Mouse (Mus musculus) stomach, embryonic 16.5 days (tissue): ENCODE results near the gene Dach1. TPM values are rescaled to one million over a fixed set of nuclear protein-coding genes. Genes with fewer than 3 reads are reported as not detected.

Source experiments
- ATAC-seq: fragments of 200-750 bp; cut with Nextera tagmentation; 2 replicates; pipeline ENCODE4 v1.8.0; 2017; ENCODE audit warnings: moderate number of reproducible peaks, moderate TSS enrichment; ENCODE audit not compliant: insufficient read depth, low FRiP score
- H3K27ac ChIP-seq: fragments of 300-500 bp; sonication (generic); 2 replicates; pipeline ENCODE4 v1.5.1; 2014; ENCODE audit warnings: low read length
- H3K27me3 ChIP-seq: fragments of 300-500 bp; sonication (generic); 2 replicates; pipeline ENCODE4 v1.6.1; 2014; ENCODE audit warnings: low read length, control low read depth, mixed read lengths; ENCODE audit not compliant: control insufficient read depth, insufficient read depth
- H3K36me3 ChIP-seq: fragments of 300-500 bp; sonication (generic); 2 replicates; pipeline ENCODE4 v1.6.1; 2014; ENCODE audit warnings: low read length; ENCODE audit not compliant: control insufficient read depth, insufficient read depth
- H3K4me1 ChIP-seq: fragments of 300-500 bp; sonication (generic); 2 replicates; pipeline ENCODE4 v1.6.1; 2014; ENCODE audit warnings: low read length, control low read depth, mixed read lengths; ENCODE audit not compliant: control insufficient read depth, insufficient read depth
- H3K4me2 ChIP-seq: fragments of 300-500 bp; sonication (generic); 2 replicates; pipeline ENCODE4 v1.6.1; 2014; ENCODE audit warnings: low read depth, low read length, mixed read lengths
- H3K4me3 ChIP-seq: fragments of 300-500 bp; sonication (generic); replicated peaks from 2 replicates; pipeline ENCODE4 v1.5.1; 2014; ENCODE audit warnings: mild to moderate bottlenecking, low read length
- H3K9ac ChIP-seq: fragments of 300-500 bp; sonication (generic); 2 replicates; pipeline ENCODE4 v1.6.1; 2014; ENCODE audit warnings: low read length
- H3K9me3 ChIP-seq: fragments of 300-500 bp; sonication (generic); replicated peaks from 2 replicates; pipeline ENCODE4 v1.6.1; 2016; ENCODE audit warnings: low read length, control low read depth; ENCODE audit not compliant: control insufficient read depth
- WGBS: fragments of 180-500 bp; shearing (Covaris S2); extraction: QIAGEN DNeasy Blood & Tissue Kit; methylation state at CpG from one replicate; pipeline ENCODE4 v1.1.7; 2014; 5-methylcytosine and 5-hydroxymethylcytosine counted together
- polyA plus RNA-seq: library from polyadenylated mRNA; unstranded; fragments of >200 nt; fragmentation: Nextera tagmentation; extraction: Ambion mirVana; gene quantifications from 2 replicates; pipeline ENCODE4 v1.2.1, GENCODE M21; 2015

Dach1 gene
- polyA plus RNA-seq, 1 experiment from 2014 or later, result 3.7 TPM

- no peak for ATAC-seq
- Histone ChIP-seq H3K36me3 (no peaks in the 10 kb centered on the region), H3K27me3 (no peaks in the 10 kb centered on the region), H3K27ac (no peak overlapping the region), H3K4me1 (no peaks in the 10 kb centered on the region), H3K9ac (no peak overlapping the region), H3K4me2 (no peak overlapping the region), H3K9me3 (no peaks in the 10 kb centered on the region), H3K4me3 (no peak overlapping the region)
- WGBS, result 26% methylated on average over 1 of the region's 1 CpGs
These were observed 193.5 kb downstream of the Dach1 start for GRCm38 (mm10) chr14:97976091-97976490.

- no peaks in the 10 kb centered on the region for H3K9me3 ChIP-seq
- no peaks in the 10 kb centered on the region for H3K36me3 ChIP-seq
- H3K27ac ChIP-seq, result no peak overlapping the region
- H3K27me3 ChIP-seq, result no peaks in the 10 kb centered on the region
- 67% methylated on average over 7 of the region's 7 CpGs for WGBS
- no peak overlapping the region for H3K4me2 ChIP-seq
- H3K4me1 ChIP-seq, result no peaks in the 10 kb centered on the region
- H3K9ac ChIP-seq, result no peak overlapping the region
- no peak for ATAC-seq
- no peak overlapping the region for H3K4me3 ChIP-seq
These were observed 194.1 kb downstream of the Dach1 start for GRCm38 (mm10) chr14:97975447-97975846.

DNA sequence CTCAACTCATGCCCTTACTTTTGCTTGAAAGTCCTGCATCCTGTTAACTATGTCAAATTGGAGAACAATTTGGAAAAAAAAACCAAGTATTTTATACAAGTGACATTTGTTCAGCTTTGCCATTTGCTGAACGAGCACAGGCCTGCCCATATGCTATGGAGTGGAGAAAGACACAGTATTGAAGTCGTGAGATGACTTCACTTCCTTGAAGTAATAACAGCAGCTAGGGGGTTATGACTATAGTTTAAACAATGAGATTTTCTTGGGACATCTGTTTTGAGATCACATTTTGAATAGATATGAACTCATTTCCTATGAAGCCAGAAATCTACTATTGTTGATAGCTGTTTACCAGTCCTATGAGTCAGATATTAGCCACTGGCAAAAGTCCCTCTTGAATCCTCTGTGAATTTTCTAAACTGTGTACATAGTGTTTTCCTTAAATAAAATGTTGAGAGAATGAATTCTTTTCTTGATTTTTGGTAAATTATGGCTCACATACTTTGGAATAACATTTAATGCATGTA is 205.0 kb downstream of the Dach1 start:
- Histone ChIP-seq H3K27ac (peak overlapping the region; percentile 38; the same call in 1 of the 2 replicates), H3K9me3 (no peaks in the 10 kb centered on the region), H3K36me3 (no peaks in the 10 kb centered on the region), H3K4me2 (no peak overlapping the region), H3K4me1 (no peaks in the 10 kb centered on the region; the same call in 1 of the 2 replicates), H3K27me3 (no peaks in the 10 kb centered on the region), H3K9ac (no peak overlapping the region), H3K4me3 (no peak overlapping the region)
- WGBS, result 32% methylated on average over 2 of the region's 2 CpGs
- peak; percentile 58; the same call in 1 of the 2 replicates for ATAC-seq

- no peaks in the 10 kb centered on the region; the same call in 1 of the 2 replicates for H3K4me1 ChIP-seq
- 75% methylated on average over 6 of the region's 6 CpGs for WGBS
- no peaks in the 10 kb centered on the region for H3K9me3 ChIP-seq
- no peak for ATAC-seq
- peak overlapping the region; percentile 38; the same call in 1 of the 2 replicates for H3K27ac ChIP-seq
- no peak overlapping the region for H3K9ac ChIP-seq
- H3K4me3 ChIP-seq, result no peak overlapping the region
- H3K36me3 ChIP-seq, result no peaks in the 10 kb centered on the region
- no peak overlapping the region for H3K4me2 ChIP-seq
- no peaks in the 10 kb centered on the region for H3K27me3 ChIP-seq
These were observed 205.9 kb downstream of the Dach1 start for GRCm38 (mm10) chr14:97963624-97964023.

DNA sequence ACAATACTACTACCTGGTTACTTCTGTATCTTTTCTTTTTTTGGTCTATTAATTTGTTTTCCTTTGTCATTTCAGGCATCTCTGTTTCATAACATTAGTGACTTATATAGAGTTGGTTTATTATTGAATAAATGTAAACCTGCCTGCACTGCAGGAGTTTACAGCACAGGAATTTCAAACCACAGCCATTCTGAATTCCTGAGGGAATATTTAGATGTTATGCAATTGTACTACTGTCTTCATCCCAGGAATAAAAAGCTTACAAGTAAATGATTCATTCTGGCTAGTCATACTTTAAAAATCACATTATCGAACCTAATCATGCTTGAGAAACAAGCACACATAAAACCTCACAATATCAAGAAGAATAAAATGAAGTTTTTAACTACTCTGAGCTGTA is 213.2 kb downstream of the Dach1 start:
- no peak for ATAC-seq
- H3K9ac ChIP-seq, result no peak overlapping the region
- H3K36me3 ChIP-seq, result no peaks in the 10 kb centered on the region
- WGBS, result 67% methylated on average over 1 of the region's 1 CpGs
- H3K4me3 ChIP-seq, result no peak overlapping the region
- no peak overlapping the region for H3K27ac ChIP-seq
- no peaks in the 10 kb centered on the region for H3K4me1 ChIP-seq
- H3K27me3 ChIP-seq, result no peaks in the 10 kb centered on the region
- no peaks in the 10 kb centered on the region for H3K9me3 ChIP-seq
- no peak overlapping the region for H3K4me2 ChIP-seq

- no peak overlapping the region for H3K27ac ChIP-seq
- no peaks in the 10 kb centered on the region for H3K4me1 ChIP-seq
- H3K9me3 ChIP-seq, result no peaks in the 10 kb centered on the region
- no peak overlapping the region for H3K4me3 ChIP-seq
- no peak for ATAC-seq
- no peak overlapping the region for H3K4me2 ChIP-seq
- H3K27me3 ChIP-seq, result no peaks in the 10 kb centered on the region
- no peak overlapping the region for H3K9ac ChIP-seq
- no peaks in the 10 kb centered on the region for H3K36me3 ChIP-seq
- 55% methylated on average over 2 of the region's 2 CpGs for WGBS
These were observed 224.1 kb downstream of the Dach1 start for GRCm38 (mm10) chr14:97945471-97945870.

- no peak for ATAC-seq
These were observed 224.8 kb downstream of the Dach1 start for GRCm38 (mm10) chr14:97944643-97945268.

DNA sequence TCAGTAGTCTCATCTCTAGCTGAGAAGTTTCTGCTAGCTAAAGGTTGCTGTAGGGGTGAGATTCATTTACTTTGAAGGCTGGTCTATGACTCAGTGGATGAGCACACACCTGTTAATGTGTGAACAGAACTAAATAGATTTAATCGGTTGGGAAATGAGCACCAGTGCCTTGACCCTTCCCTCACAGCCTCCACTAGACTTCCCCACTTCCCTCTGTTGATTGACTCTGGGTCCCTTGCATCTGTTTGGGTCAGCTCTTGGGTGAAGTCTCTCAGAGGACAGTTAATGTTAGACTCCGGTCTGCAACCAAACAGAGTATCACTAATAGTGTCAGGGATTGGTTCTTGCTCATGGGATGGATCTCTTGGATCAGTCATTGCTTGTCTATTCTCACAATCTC is 227.2 kb downstream of the Dach1 start:
- ATAC-seq, result no peak
- WGBS, result 96% methylated on average over 2 of the region's 2 CpGs
- no peak overlapping the region for H3K4me2 ChIP-seq

More at GRCm38 (mm10) chr14:97944643-97945268, 224.8 kb downstream of the Dach1 start:
- H3K9ac ChIP-seq, result no peak overlapping the region
- no peaks in the 10 kb centered on the region for H3K4me1 ChIP-seq
- H3K27me3 ChIP-seq, result no peaks in the 10 kb centered on the region
- no peaks in the 10 kb centered on the region for H3K9me3 ChIP-seq
- H3K36me3 ChIP-seq, result no peaks in the 10 kb centered on the region
- no peak overlapping the region for H3K27ac ChIP-seq
- 77% methylated on average over 9 of the region's 9 CpGs for WGBS
- H3K4me3 ChIP-seq, result no peak overlapping the region
- no peak overlapping the region for H3K4me2 ChIP-seq

DNA sequence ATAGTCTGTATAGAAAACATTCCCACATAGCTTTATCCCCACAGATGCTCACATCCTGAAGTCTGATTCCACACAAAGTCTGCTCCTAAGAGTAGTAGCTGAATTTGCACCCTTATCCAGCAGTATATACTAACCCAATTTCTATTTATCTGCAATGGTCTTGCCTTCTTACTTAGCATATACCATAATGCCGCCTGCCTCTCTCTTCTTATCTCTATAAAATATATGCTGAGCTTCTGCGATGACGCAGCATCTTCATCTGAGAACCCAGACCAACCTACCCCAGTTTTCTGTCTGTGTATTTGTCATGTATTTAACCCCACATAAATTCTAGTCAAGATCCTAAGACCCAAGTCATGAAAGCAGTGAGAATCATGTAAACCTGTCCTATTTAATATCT is 272.9 kb downstream of the Dach1 start:
- Histone ChIP-seq H3K27me3 (no peaks in the 10 kb centered on the region), H3K4me1 (no peaks in the 10 kb centered on the region), H3K4me2 (no peak overlapping the region), H3K9ac (no peak overlapping the region), H3K9me3 (no peaks in the 10 kb centered on the region), H3K4me3 (no peak overlapping the region), H3K36me3 (no peaks in the 10 kb centered on the region), H3K27ac (no peak overlapping the region)
- no peak for ATAC-seq
- 89% methylated on average over 3 of the region's 3 CpGs for WGBS

More for the DNA sequence above, 227.2 kb downstream of the Dach1 start:
- Histone ChIP-seq H3K9ac (no peak overlapping the region), H3K9me3 (no peaks in the 10 kb centered on the region), H3K4me3 (no peak overlapping the region), H3K27ac (no peak overlapping the region), H3K36me3 (no peaks in the 10 kb centered on the region), H3K27me3 (no peaks in the 10 kb centered on the region), H3K4me1 (no peaks in the 10 kb centered on the region)
